Mouse (Mus musculus) spleen, adult 2 months (tissue): ENCODE data around the gene Xiap.

ENCODE experiments used
- CTCF ChIP-seq: fragments of 200-500 bp; IDR thresholded peaks from 2 replicates; pipeline ENCODE4 v1.5.1; 2011; ENCODE audit warnings: mild to moderate bottlenecking, inconsistent platforms; ENCODE audit not compliant: insufficient read depth, insufficient read length, insufficient replicate concordance; ENCODE audit errors: extremely low read depth
- POLR2A ChIP-seq: fragments of 200-500 bp; IDR thresholded peaks from 2 replicates; pipeline ENCODE4 v1.6.1; 2011; ENCODE audit warnings: low read depth, low read length, inconsistent platforms

GRCm38 (mm10) chrX:42068201-42068874, 8.9 kb downstream of the Xiap start:
- TF ChIP-seq CTCF: no peak
- TF ChIP-seq POLR2A: no peak
